Mouse (Mus musculus) E14TG2a.4 (cell line): Measurements from ENCODE around the gene Ndrg3.

Source experiments
- H3K27me3 ChIP-seq: 2 replicates; pipeline ENCODE4 v1.6.1; 2014; ENCODE audit warnings: low read length, control low read depth; ENCODE audit not compliant: insufficient read depth
- H3K36me3 ChIP-seq: 2 replicates; pipeline ENCODE4 v1.6.1; 2014; ENCODE audit warnings: low read length, control low read depth; ENCODE audit not compliant: insufficient read depth
- H3K4me1 ChIP-seq: replicated peaks from 2 replicates; pipeline ENCODE4 v1.6.1; 2014; ENCODE audit warnings: low read depth, low read length, control low read depth
- H3K4me3 ChIP-seq: replicated peaks from 2 replicates; pipeline ENCODE4 v1.5.1; 2014; ENCODE audit warnings: mild to moderate bottlenecking, low read length
- H3K9me3 ChIP-seq: 2 replicates; pipeline ENCODE4 v1.6.1; 2014; ENCODE audit warnings: low read length, control low read depth
- CTCF ChIP-seq: conservative IDR thresholded peaks from 2 replicates; pipeline ENCODE4 v1.5.1; 2014; ENCODE audit warnings: low read length
- NANOG ChIP-seq: IDR thresholded peaks from 2 replicates; pipeline ENCODE4 v1.6.1; 2014; ENCODE audit warnings: borderline replicate concordance, low read length, mixed read lengths
- POU5F1 ChIP-seq: IDR thresholded peaks from 2 replicates; pipeline ENCODE4 v1.6.1; 2014; ENCODE audit warnings: low read length, borderline replicate concordance

Ndrg3 gene

DNA sequence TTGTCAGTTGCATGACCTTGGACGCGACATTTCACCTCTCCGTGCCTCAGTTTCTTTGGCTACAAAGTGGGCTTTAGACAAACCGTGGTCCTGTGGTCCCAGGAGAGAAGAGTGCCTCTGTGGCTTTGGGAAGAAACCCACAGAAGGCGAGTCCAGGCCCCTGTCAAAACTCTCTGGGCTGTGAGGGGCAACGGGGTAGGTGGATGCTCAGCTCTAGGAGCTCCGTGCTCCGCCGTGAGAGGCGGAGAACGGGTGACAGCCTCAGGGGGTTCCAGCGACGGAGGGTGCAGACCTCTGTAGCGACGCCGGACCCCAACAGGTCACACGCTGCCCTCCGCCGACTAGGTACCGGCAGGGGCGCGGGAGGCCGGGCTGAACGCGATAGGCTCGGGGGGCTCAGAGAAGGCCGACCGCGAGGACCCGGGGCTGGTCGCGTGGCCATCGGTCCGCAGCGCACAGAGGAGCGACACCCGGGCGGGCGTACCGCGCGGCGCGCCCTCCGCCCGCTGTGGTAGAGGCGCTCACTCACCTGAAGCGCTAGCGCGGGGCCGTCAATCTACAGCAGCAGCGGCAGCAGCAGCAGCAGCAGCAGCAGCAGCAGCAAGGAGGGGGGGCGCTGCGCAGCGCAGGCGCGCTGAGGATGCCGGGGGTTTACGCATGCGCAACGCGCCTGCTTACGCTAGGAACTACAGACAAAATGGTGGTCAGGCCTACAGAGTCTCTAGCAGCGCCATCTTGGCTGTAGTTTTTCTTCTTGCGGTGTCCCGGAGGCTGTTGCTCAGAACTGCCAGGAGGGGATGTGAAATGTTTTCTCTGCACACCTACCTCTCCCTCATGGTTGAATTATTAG is at the start of gene Ndrg3:
TSS of gene Ndrg3 (minus strand) at position 587 of the 850 bp plus-strand sequence.
- H3K4me3 ChIP-seq = peak within 1 kb of the TSS; percentile 96
- H3K36me3 ChIP-seq = peaks cover 34% of the 10 kb centered on the region
- no peak for TF ChIP-seq POU5F1
- TF ChIP-seq NANOG = no peak
- no peak for TF ChIP-seq CTCF

DNA sequence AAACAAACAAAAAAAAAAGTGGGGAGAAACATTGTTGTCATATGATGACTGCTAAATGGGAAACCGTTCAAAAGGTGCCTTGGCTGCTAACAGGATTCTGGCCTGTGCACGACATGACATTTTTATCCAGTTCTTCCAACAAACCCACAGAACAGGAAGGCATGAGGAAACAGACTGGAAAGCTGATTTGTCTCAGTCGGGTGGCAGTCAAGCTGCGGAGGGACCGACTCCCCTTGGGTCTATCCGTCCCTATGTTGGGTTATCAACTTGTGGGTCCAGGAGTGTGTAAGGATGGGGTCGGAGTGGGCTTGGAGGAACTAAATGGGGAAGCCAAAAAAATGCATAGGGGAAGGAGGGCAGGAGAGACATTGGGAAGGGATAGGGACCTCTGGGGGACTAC is 49.6 kb upstream of the Ndrg3 start:
- H3K4me1 ChIP-seq = peaks cover 29% of the 10 kb centered on the region
- TF ChIP-seq POU5F1 = no peak
- no peak for TF ChIP-seq NANOG
- no peak for TF ChIP-seq CTCF
- H3K4me3 ChIP-seq = no peak overlapping the region
- H3K9me3 ChIP-seq = peaks cover 6% of the 10 kb centered on the region
- H3K27me3 ChIP-seq = peaks cover 38% of the 10 kb centered on the region
- H3K36me3 ChIP-seq = 0 out of 2 replicates have a peak, but pooled peaks cover 13% of the 10 kb centered on the region

More for the DNA sequence above, at the start of gene Ndrg3:
- Histone ChIP-seq H3K9me3 (no peaks in the 10 kb centered on the region), H3K27me3 (0 out of 2 replicates have a peak, but pooled peaks cover 2% of the 10 kb centered on the region), H3K4me1 (peaks cover 16% of the 10 kb centered on the region)

DNA sequence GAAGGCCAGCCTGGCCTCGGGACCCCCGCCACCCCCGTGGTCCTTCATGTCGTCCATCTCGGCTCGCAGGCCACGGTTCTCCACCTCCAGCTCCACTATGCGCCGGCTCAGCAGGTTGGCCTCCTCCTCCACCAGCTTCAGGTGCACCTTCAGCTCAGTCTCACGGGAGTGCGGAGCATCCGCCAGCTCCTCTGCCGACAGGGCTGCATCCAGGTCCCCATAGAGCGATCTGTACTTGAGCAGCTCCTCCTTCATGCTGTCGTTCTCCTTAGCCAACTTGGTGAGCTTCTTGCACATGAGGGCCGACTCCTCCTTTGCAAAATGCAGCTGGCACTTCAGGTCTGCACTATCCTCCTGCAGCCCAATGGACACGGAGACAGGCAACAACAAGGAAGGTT is 48.8 kb upstream of the Ndrg3 start:
- Histone ChIP-seq H3K36me3 (0 out of 2 replicates have a peak, but pooled peaks cover 13% of the 10 kb centered on the region), H3K27me3 (peaks cover 38% of the 10 kb centered on the region), H3K4me1 (peaks cover 29% of the 10 kb centered on the region), H3K9me3 (peaks cover 2% of the 10 kb centered on the region), H3K4me3 (peak overlapping the region; percentile 75)
- TF ChIP-seq NANOG (no peak), CTCF (no peak), POU5F1 (no peak)

DNA sequence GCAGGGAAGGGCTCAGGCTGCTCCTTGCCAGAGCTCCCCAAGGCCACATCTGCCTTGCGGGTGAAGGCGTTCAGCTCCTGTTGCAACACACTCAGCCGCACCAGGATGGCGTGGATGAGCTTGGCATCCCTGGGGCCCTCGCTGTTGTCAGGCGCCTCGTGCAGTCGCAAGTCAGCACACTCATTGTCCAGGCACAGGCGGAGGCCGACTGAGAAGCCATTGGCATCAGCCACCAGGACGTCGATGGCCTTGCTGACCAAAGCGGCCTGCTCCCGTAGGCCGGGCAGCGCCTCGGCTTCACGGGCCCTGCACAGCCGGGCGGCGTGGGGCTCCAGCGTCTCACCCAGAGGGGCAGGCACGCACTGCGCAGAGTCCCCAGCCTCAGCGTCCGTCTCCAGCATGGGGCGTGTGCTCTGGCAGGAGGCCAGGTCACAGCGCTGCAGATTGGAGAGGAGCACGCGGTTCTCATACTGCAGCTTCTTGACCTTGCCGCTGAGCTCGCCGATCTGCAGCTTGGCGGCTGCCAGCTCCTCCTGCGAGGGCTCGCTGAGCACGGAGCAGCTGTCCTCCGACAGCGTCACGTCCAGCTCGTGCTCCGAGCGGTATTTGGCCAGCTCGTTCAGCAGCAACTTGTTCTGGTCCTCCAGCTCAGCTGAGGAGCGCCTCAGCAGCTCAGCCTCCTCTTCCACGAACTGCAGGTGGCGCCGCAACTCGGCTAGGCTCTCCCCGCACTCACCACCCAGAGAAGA is 48.2 kb upstream of the Ndrg3 start:
- no peak for TF ChIP-seq NANOG
- no peak for TF ChIP-seq CTCF
- TF ChIP-seq POU5F1 = no peak
- Histone ChIP-seq H3K4me1 (peaks cover 29% of the 10 kb centered on the region), H3K9me3 (no peaks in the 10 kb centered on the region), H3K27me3 (peaks cover 38% of the 10 kb centered on the region), H3K4me3 (peak overlapping the region; percentile 75), H3K36me3 (peaks cover 12% of the 10 kb centered on the region; the same call in 1 of the 2 replicates)

DNA sequence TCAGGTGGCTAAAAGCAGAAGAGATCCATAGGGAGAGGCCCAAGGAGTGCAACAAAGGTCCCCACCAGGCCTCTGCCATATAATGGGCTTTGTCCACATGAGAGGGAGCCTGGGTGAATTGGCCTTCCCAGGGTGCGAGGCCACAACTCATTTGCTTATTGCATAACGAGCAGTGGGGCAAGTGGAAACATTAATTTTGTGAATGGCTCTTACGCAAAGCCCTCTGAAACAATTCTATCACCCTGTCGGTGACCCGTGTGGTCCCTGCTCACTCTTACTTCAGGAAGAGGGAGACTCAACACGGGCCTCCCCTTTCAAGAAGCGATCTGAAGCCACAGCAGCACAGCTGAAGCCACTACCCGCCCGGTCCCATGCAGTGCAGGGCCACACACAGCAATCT is 45.4 kb upstream of the Ndrg3 start:
- Histone ChIP-seq H3K4me1 (peaks cover 29% of the 10 kb centered on the region), H3K27me3 (peaks cover 34% of the 10 kb centered on the region)
- TF ChIP-seq NANOG (no peak), CTCF (no peak), POU5F1 (no peak)

DNA sequence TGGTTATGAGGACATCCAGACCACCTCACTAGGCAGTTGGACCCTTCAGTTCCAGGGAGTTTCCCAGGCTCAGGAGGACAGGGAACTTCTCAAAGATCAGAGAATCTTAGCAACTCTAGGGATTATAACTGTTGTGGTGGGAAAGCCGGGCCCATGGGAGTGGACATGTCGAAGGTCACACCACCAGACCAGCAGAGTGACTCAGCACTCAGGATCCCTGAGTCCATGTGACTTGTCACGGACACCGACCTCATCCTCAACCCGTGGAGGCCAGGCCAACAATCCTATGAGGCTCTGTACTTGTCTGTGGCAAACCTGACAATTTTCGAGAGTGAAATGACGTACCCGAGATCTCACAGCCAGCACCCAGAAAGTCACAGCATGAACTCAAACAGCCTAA is 44.5 kb upstream of the Ndrg3 start:
- H3K36me3 ChIP-seq = peaks cover 13% of the 10 kb centered on the region; the same call in 1 of the 2 replicates

More for the DNA sequence above, 45.4 kb upstream of the Ndrg3 start:
- Histone ChIP-seq H3K36me3 (peaks cover 13% of the 10 kb centered on the region; the same call in 1 of the 2 replicates), H3K9me3 (no peaks in the 10 kb centered on the region), H3K4me3 (no peak overlapping the region)

DNA sequence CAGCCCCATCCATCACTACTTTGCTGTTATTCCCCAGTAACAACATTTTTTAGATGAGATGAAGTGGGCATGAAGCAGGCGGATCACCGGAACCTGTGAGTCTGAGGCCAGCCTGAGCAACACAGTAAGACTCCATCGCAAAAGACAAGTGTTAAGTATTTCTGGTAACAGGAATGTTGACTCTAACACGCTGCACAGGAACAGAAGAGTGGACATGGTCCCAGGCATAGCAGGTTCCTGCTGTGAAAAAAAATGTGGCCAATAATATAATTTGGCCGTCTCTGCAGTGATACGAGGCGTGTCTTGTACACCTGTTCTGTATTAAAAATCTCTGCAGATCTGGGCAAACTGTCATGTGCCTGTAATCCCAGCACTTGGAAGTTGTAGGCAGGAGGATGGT is 43.5 kb upstream of the Ndrg3 start:
- TF ChIP-seq POU5F1 (no peak), NANOG (no peak), CTCF (no peak)
- Histone ChIP-seq H3K4me1 (peaks cover 31% of the 10 kb centered on the region), H3K36me3 (peaks cover 13% of the 10 kb centered on the region; the same call in 1 of the 2 replicates)

More for the DNA sequence above, 44.5 kb upstream of the Ndrg3 start:
- Histone ChIP-seq H3K4me1 (peaks cover 30% of the 10 kb centered on the region), H3K4me3 (no peak overlapping the region), H3K9me3 (no peaks in the 10 kb centered on the region), H3K27me3 (peaks cover 29% of the 10 kb centered on the region)
- no peak for TF ChIP-seq POU5F1
- no peak for TF ChIP-seq NANOG
- no peak for TF ChIP-seq CTCF

DNA sequence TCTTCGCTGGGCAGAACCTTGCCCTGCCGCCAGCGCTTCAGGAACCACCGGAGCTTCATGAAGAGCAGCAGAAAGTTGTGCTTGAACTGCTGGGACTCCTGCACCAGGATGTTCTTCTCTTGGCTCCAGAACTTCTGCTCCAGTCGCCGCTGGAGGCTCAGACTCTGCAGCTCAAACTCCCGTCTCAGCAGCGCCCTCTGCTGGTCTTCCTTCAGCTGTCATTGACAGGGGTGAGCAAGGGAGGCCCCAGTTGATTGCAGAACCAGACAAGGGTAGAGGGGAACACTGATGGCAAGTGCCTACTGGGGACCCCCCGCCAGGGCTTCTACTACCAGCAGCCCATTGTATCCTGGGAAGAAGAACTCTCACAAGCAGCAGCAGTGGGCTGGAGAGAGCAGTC is 38.9 kb upstream of the Ndrg3 start:
- Histone ChIP-seq H3K36me3 (peaks cover 31% of the 10 kb centered on the region), H3K27me3 (0 out of 2 replicates have a peak, but pooled peaks cover 4% of the 10 kb centered on the region), H3K9me3 (no peaks in the 10 kb centered on the region), H3K4me1 (peaks cover 15% of the 10 kb centered on the region), H3K4me3 (peak overlapping the region; percentile 66)
- TF ChIP-seq NANOG = no peak
- peak; percentile 76 for TF ChIP-seq CTCF

More for the DNA sequence above, 43.5 kb upstream of the Ndrg3 start:
- Histone ChIP-seq H3K27me3 (peaks cover 19% of the 10 kb centered on the region), H3K9me3 (no peaks in the 10 kb centered on the region), H3K4me3 (no peak overlapping the region)
